Mouse (Mus musculus) embryonic facial prominence, embryonic 13.5 days (tissue): ENCODE measurements at regions not wholly inside any gene's neighbourhood (a gene's known extent, or its start where the extent isn't known, plus 50 kb on each side); places are given as distances from the start of the nearest gene placed in this dataset.

Experiments used
- ATAC-seq: fragments of 200-750 bp; cut with Nextera tagmentation; 2 replicates; pipeline ENCODE4 v1.8.0; 2017; ENCODE audit warnings: low read depth; ENCODE audit not compliant: insufficient number of reproducible peaks, insufficient read depth, low FRiP score, low TSS enrichment
- H3K27ac ChIP-seq: fragments of 300-500 bp; sonication (generic); 2 replicates; pipeline ENCODE4 v1.5.1; 2015; ENCODE audit warnings: moderate library complexity, mild to moderate bottlenecking, inconsistent platforms
- H3K27me3 ChIP-seq: fragments of 300-500 bp; sonication (generic); 2 replicates; pipeline ENCODE4 v1.6.1; 2015; ENCODE audit warnings: mild to moderate bottlenecking, inconsistent platforms
- H3K36me3 ChIP-seq: fragments of 300-500 bp; sonication (generic); 2 replicates; pipeline ENCODE4 v1.6.1; 2015; ENCODE audit warnings: mild to moderate bottlenecking, inconsistent platforms
- H3K4me1 ChIP-seq: fragments of 300-500 bp; sonication (generic); 2 replicates; pipeline ENCODE4 v1.6.1; 2015; ENCODE audit warnings: inconsistent platforms
- H3K4me2 ChIP-seq: fragments of 300-500 bp; sonication (generic); 2 replicates; pipeline ENCODE4 v1.6.1; 2015; ENCODE audit warnings: moderate library complexity, mild to moderate bottlenecking, inconsistent platforms
- H3K4me3 ChIP-seq: fragments of 300-500 bp; sonication (generic); 2 replicates; pipeline ENCODE4 v1.5.1; 2015; ENCODE audit warnings: mild to moderate bottlenecking, inconsistent platforms
- H3K9ac ChIP-seq: fragments of 300-500 bp; sonication (generic); 2 replicates; pipeline ENCODE4 v1.6.1; 2015; ENCODE audit warnings: mild to moderate bottlenecking, inconsistent platforms
- H3K9me3 ChIP-seq: fragments of 300-500 bp; sonication (generic); 2 replicates; pipeline ENCODE4 v1.6.1; 2016; ENCODE audit warnings: inconsistent platforms
- WGBS: fragments of 180-500 bp; shearing (Covaris S2); methylation state at CpG from one replicate; pipeline ENCODE4 v1.1.7; 2015; ENCODE audit warnings: mixed read lengths; 5-methylcytosine and 5-hydroxymethylcytosine counted together

DNA sequence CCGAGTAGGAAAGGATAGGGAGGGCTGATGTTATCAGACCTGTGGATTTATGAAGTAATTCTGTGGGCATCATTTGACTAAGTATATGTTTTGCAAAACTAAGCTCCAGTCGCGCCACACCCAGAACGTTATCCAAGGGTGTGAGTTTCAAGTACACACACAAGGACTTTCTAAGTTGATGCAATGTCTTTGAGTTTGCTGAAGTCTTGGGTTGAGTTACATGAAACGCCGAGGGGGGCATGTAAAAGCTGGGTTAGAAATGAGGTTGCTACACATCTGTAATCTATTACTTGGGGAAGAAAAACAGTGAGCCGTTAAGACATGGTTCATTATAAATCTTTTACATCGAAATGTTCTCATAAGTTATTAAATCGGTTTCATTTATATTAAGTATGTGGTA lies 102.1 kb upstream of the Cnot2 start:
- Histone ChIP-seq H3K4me2 (peak overlapping the region; percentile 5), H3K9ac (no peak overlapping the region), H3K36me3 (no peaks in the 10 kb centered on the region), H3K4me1 (peaks cover 13% of the 10 kb centered on the region), H3K27me3 (no peaks in the 10 kb centered on the region), H3K27ac (no peak overlapping the region), H3K4me3 (no peak overlapping the region), H3K9me3 (peaks cover 10% of the 10 kb centered on the region; the same call in 1 of the 2 replicates)
- no peak for ATAC-seq
- 29% methylated on average over 9 of the region's 9 CpGs for WGBS

DNA sequence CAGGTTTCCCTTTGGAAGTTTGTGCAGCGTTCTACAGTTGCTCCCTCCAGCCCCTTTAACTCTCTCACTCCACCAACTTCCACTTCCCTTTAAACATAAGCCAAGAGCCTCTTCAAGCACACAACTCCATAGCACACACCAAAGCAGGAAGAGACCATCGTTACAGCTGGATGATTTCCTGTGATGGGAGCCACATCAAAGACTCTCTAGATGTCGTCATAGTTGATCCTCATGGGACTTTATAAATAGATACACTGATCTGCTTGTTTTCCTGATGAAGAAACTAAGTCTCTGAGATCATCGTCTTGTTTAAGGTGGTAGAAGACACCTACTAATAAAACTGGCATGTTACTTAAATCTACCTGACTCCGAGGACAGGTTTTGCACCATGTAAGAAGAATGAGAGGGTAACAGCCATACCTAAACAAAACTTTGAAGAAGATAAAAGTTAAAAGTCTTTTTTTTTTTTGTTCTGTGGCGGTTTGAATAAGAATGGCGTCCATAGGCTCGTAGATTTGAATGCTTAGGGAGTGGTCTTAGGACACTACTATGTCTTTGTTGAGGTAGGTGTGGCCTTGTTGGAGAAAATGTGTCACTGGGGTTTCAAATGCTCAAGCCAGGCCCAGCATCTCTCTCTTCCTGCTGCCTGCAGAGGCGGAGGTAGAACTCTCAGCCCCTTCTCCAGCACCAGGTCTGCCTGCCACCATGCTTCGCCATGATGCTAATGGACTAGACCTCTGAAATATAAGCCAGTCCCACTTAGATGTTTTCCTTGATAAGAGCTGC lies 97.8 kb upstream of the Cnot2 start:
- Histone ChIP-seq H3K36me3 (no peaks in the 10 kb centered on the region), H3K4me1 (peaks cover 23% of the 10 kb centered on the region), H3K9ac (no peak overlapping the region), H3K4me2 (no peak overlapping the region), H3K4me3 (no peak overlapping the region), H3K27ac (no peak overlapping the region), H3K9me3 (peaks cover 10% of the 10 kb centered on the region; the same call in 1 of the 2 replicates), H3K27me3 (no peaks in the 10 kb centered on the region)
- no peak for ATAC-seq
- WGBS, result 79% methylated on average over 10 of the region's 10 CpGs

GRCm38 (mm10) chr10:116677949-116678348 lies 96.6 kb upstream of the Cnot2 start:
- 20% methylated on average over 4 of the region's 4 CpGs for WGBS
- Histone ChIP-seq H3K9me3 (peaks cover 10% of the 10 kb centered on the region; the same call in 1 of the 2 replicates), H3K27me3 (no peaks in the 10 kb centered on the region), H3K9ac (no peak overlapping the region), H3K4me2 (no peak overlapping the region), H3K4me3 (no peak overlapping the region), H3K36me3 (no peaks in the 10 kb centered on the region), H3K27ac (no peak overlapping the region), H3K4me1 (peaks cover 14% of the 10 kb centered on the region)
- ATAC-seq, result no peak

DNA sequence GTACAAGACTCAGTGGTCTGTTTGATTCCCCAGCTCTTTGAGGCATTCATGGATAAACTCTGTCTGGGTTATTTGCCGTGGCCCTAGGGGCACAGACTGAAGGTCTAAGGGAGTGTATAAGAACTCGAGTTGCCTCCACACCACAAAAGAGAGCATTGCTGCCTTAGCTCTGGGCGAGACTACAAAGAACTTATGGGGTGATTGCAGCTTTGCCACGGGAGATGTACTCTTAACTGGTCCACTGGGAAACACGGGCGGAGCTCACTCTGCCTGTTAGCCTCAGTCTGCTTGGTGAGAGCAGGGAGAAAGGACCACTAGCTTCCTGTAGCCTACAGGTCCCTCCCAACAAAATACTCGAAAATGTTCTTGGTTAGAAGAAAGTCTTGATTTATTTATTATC lies 93.9 kb upstream of the Cnot2 start:
- Histone ChIP-seq H3K27ac (no peak overlapping the region; the same call in 1 of the 2 replicates), H3K36me3 (no peaks in the 10 kb centered on the region), H3K27me3 (no peaks in the 10 kb centered on the region), H3K4me2 (no peak overlapping the region), H3K4me3 (no peak overlapping the region), H3K9ac (no peak overlapping the region), H3K4me1 (peaks cover 11% of the 10 kb centered on the region), H3K9me3 (0 out of 2 replicates have a peak, but pooled peaks cover 2% of the 10 kb centered on the region)
- no peak for ATAC-seq
- 48% methylated on average over 7 of the region's 7 CpGs for WGBS

DNA sequence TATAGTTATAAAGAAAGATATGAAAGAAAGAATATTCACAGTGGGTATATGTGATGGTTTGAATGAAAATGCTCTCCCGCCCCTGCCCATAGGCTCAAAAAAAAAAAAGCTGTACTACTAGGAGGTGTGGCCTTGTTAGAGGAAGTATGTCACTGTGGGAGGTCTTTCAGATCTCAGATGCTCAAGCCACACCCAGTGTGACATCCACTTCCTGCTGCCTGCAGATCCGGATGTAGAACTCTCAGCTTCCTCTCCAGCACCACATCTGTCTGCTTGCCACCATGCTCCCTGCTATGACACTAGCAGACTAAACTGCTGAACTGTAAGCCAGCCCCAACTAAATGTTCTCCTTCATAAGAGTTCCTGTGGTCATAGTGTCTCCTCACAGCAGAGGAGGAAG lies 93.0 kb upstream of the Cnot2 start:
- no peak overlapping the region for H3K27ac ChIP-seq

GRCm38 (mm10) chr10:116658162-116658962 lies 77.1 kb upstream of the Cnot2 start:
- Histone ChIP-seq H3K4me2 (no peak overlapping the region), H3K27ac (no peak overlapping the region), H3K36me3 (no peaks in the 10 kb centered on the region), H3K4me1 (peaks cover 9% of the 10 kb centered on the region; the same call in 1 of the 2 replicates), H3K9ac (no peak overlapping the region), H3K27me3 (no peaks in the 10 kb centered on the region), H3K4me3 (no peak overlapping the region), H3K9me3 (no peaks in the 10 kb centered on the region)
- WGBS, result 95% methylated on average over 6 of the region's 6 CpGs
- no peak for ATAC-seq

More for the DNA sequence above, 93.0 kb upstream of the Cnot2 start:
- no peak overlapping the region for H3K9ac ChIP-seq
- H3K36me3 ChIP-seq, result no peaks in the 10 kb centered on the region
- no peak for ATAC-seq
- H3K4me2 ChIP-seq, result no peak overlapping the region
- H3K4me1 ChIP-seq, result peaks cover 11% of the 10 kb centered on the region
- WGBS, result 71% methylated on average over 2 of the region's 2 CpGs
- H3K9me3 ChIP-seq, result no peaks in the 10 kb centered on the region
- no peak overlapping the region for H3K4me3 ChIP-seq
- H3K27me3 ChIP-seq, result no peaks in the 10 kb centered on the region

DNA sequence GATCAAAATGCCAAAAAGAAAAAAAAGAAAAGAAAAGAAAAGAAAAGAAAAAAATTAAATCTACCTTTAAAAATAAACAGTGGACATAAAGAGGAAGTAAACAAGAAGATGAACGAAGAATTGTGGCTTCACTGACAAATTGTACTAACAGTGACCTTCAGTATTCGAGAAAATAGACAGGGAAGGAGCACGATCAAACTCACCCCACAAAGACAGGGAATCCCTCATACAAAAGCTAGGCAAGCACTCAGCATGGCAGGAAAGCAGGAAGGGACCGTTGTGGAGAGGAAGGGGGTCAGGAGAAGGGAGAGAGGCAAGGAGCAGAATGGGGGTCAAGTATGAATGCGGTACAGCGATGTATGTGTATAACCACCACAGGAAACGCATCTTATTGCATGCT lies 74.6 kb upstream of the Cnot2 start:
- H3K27me3 ChIP-seq, result no peaks in the 10 kb centered on the region
- no peak overlapping the region for H3K27ac ChIP-seq
- no peaks in the 10 kb centered on the region for H3K9me3 ChIP-seq
- WGBS, result 66% methylated on average over 7 of the region's 7 CpGs
- no peaks in the 10 kb centered on the region for H3K36me3 ChIP-seq
- no peak overlapping the region for H3K4me3 ChIP-seq
- peak overlapping the region; percentile 9; the same call in 1 of the 2 replicates for H3K4me2 ChIP-seq
- H3K4me1 ChIP-seq, result peaks cover 9% of the 10 kb centered on the region; the same call in 1 of the 2 replicates
- no peak for ATAC-seq
- no peak overlapping the region for H3K9ac ChIP-seq

DNA sequence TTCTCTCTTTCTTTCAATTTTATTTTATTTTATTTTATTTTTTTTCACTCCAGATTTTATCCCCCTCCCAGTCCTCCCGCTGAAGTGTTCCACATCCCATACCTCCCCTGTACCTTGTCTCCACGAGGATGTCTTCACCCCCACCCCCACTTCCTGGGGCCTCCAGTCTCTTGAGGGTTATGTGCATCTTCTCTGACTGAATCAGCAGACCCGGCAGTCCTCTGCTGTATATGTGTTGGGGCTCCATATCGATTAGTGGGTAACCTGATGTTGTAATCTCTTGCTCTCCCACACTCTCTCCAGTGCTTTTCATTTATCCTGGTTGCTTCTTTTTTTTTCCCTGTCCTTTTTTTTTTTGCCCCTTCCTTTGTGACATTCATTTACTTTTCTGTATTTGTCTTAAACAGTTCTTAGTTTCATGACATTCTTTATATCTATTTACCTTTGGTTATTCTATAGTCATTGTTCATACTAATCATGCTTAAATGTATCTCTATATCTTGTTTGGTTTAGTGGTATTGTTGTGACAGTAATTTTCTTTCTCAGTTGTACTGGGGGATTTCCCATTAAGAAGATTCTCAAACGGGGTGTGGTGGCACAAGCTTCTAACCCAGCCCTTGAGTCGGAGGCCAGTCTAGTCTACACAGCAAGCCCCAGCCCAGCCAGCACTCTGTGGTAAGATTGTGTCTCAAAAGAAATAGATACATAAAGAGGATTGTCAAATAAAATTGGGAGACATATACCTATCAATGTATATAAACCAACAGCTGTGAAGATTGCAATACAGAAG lies 73.9 kb upstream of the Cnot2 start:
- peaks cover 9% of the 10 kb centered on the region; the same call in 1 of the 2 replicates for H3K4me1 ChIP-seq
- H3K9ac ChIP-seq, result no peak overlapping the region
- H3K27ac ChIP-seq, result no peak overlapping the region
- WGBS, result 72% methylated on average over 6 of the region's 6 CpGs
- H3K36me3 ChIP-seq, result no peaks in the 10 kb centered on the region
- no peaks in the 10 kb centered on the region for H3K9me3 ChIP-seq
- H3K27me3 ChIP-seq, result no peaks in the 10 kb centered on the region
- no peak for ATAC-seq
- H3K4me2 ChIP-seq, result no peak overlapping the region
- H3K4me3 ChIP-seq, result no peak overlapping the region

GRCm38 (mm10) chr10:116654091-116654490 lies 72.8 kb upstream of the Cnot2 start:
- no peak overlapping the region for H3K9ac ChIP-seq
- H3K4me2 ChIP-seq, result no peak overlapping the region
- H3K27ac ChIP-seq, result no peak overlapping the region
- no peaks in the 10 kb centered on the region for H3K36me3 ChIP-seq
- H3K9me3 ChIP-seq, result no peaks in the 10 kb centered on the region
- ATAC-seq, result no peak
- WGBS, result 87% methylated on average over 14 of the region's 14 CpGs
- no peaks in the 10 kb centered on the region for H3K27me3 ChIP-seq
- H3K4me3 ChIP-seq, result no peak overlapping the region
- H3K4me1 ChIP-seq, result peaks cover 9% of the 10 kb centered on the region; the same call in 1 of the 2 replicates

GRCm38 (mm10) chr10:116653511-116653945 lies 72.2 kb upstream of the Cnot2 start:
- Histone ChIP-seq H3K27me3 (no peaks in the 10 kb centered on the region), H3K4me3 (no peak overlapping the region), H3K4me2 (no peak overlapping the region), H3K36me3 (no peaks in the 10 kb centered on the region), H3K4me1 (peaks cover 9% of the 10 kb centered on the region; the same call in 1 of the 2 replicates), H3K9me3 (no peaks in the 10 kb centered on the region), H3K9ac (no peak overlapping the region), H3K27ac (no peak overlapping the region)
- WGBS, result 81% methylated on average over 12 of the region's 12 CpGs
- no peak for ATAC-seq

DNA sequence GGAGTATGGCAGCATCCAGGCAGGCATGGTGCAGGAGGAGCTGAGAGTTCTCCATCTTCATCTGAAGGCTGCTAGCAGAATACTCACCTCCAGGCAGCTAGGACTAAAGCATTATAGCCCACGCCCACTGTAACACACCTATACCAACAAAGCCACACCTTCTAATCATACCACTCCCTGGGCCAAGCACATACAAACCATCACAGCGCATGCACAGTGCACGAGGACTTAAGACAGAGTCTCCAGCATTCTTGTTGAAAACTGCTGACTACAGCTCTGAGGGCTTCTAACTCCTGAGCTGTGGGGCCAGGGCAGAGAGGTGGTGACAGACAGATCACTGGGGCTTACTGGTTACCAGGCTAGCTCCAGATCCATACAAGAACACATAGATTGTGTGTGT lies 68.0 kb upstream of the Cnot2 start:
- no peak overlapping the region for H3K4me3 ChIP-seq
- no peaks in the 10 kb centered on the region for H3K9me3 ChIP-seq
- no peak overlapping the region for H3K27ac ChIP-seq
- H3K9ac ChIP-seq, result no peak overlapping the region
- 84% methylated on average over 3 of the region's 3 CpGs for WGBS
- H3K27me3 ChIP-seq, result no peaks in the 10 kb centered on the region
- H3K4me2 ChIP-seq, result no peak overlapping the region
- no peaks in the 10 kb centered on the region for H3K4me1 ChIP-seq
- no peak for ATAC-seq
- H3K36me3 ChIP-seq, result no peaks in the 10 kb centered on the region
